Mouse (Mus musculus) stomach, embryonic 14.5 days (tissue): ENCODE measurements at regions not wholly inside any gene's neighbourhood (a gene's known extent, or its start where the extent isn't known, plus 50 kb on each side); places are given as distances from the start of the nearest gene placed in this dataset.

Source experiments
- ATAC-seq: fragments of 200-750 bp; cut with Nextera tagmentation; 2 replicates; pipeline ENCODE4 v1.8.0; 2017; ENCODE audit warnings: low read depth, moderate TSS enrichment; ENCODE audit not compliant: insufficient number of reproducible peaks, insufficient read depth, low FRiP score
- H3K27ac ChIP-seq: fragments of 300-500 bp; sonication (generic); 2 replicates; pipeline ENCODE4 v1.5.1; 2014; ENCODE audit warnings: mild to moderate bottlenecking, low read length, moderate library complexity, mixed read lengths
- H3K27me3 ChIP-seq: fragments of 300-500 bp; sonication (generic); 2 replicates; pipeline ENCODE4 v1.6.1; 2014; ENCODE audit warnings: low read length, control low read depth, mixed read lengths; ENCODE audit not compliant: control insufficient read depth, insufficient read depth
- H3K36me3 ChIP-seq: fragments of 300-500 bp; sonication (generic); 2 replicates; pipeline ENCODE4 v1.6.1; 2014; ENCODE audit warnings: mild to moderate bottlenecking, control low read depth, low read length, moderate library complexity, mixed read lengths; ENCODE audit not compliant: control insufficient read depth, insufficient read depth
- H3K4me1 ChIP-seq: fragments of 300-500 bp; sonication (generic); 2 replicates; pipeline ENCODE4 v1.6.1; 2014; ENCODE audit warnings: low read length, control low read depth, mixed read lengths; ENCODE audit not compliant: control insufficient read depth, insufficient read depth
- H3K4me2 ChIP-seq: fragments of 300-500 bp; sonication (generic); replicated peaks from 2 replicates; pipeline ENCODE4 v1.6.1; 2014; ENCODE audit warnings: low read depth, low read length, control low read depth
- H3K4me3 ChIP-seq: fragments of 300-500 bp; sonication (generic); 2 replicates; pipeline ENCODE4 v1.5.1; 2014; ENCODE audit warnings: low read depth, low read length, control low read depth
- H3K9ac ChIP-seq: fragments of 300-500 bp; sonication (generic); replicated peaks from 2 replicates; pipeline ENCODE4 v1.6.1; 2014; ENCODE audit warnings: low read depth, mild to moderate bottlenecking, control low read depth, low read length, moderate library complexity, mixed read lengths
- H3K9me3 ChIP-seq: fragments of 300-500 bp; sonication (generic); 2 replicates; pipeline ENCODE4 v1.6.1; 2016; ENCODE audit warnings: low read depth, low read length, control low read depth; ENCODE audit not compliant: control insufficient read depth
- WGBS: fragments of 180-500 bp; shearing (Covaris S2); extraction: QIAGEN DNeasy Blood & Tissue Kit; methylation state at CpG from one replicate; pipeline ENCODE4 v1.1.7; 2014; 5-methylcytosine and 5-hydroxymethylcytosine counted together

- H3K9me3 ChIP-seq: no peaks in the 10 kb centered on the region
- WGBS: 51% methylated on average over 6 of the region's 6 CpGs
- no peak overlapping the region for H3K9ac ChIP-seq
- H3K27ac ChIP-seq: no peak overlapping the region
- H3K4me1 ChIP-seq: no peaks in the 10 kb centered on the region
- no peaks in the 10 kb centered on the region for H3K27me3 ChIP-seq
- no peak overlapping the region for H3K4me2 ChIP-seq
- no peak for ATAC-seq
- no peak overlapping the region for H3K4me3 ChIP-seq
- H3K36me3 ChIP-seq: no peaks in the 10 kb centered on the region
Measured at GRCm38 (mm10) chr10:95091086-95091485, 146.5 kb upstream of the Plxnc1 start.

GRCm38 (mm10) chr10:95090641-95091040 is 146.0 kb upstream of the Plxnc1 start:
- Histone ChIP-seq H3K27ac (no peak overlapping the region), H3K9me3 (no peaks in the 10 kb centered on the region), H3K36me3 (no peaks in the 10 kb centered on the region), H3K4me3 (no peak overlapping the region), H3K27me3 (no peaks in the 10 kb centered on the region), H3K9ac (no peak overlapping the region), H3K4me1 (no peaks in the 10 kb centered on the region), H3K4me2 (no peak overlapping the region)
- 81% methylated on average over 4 of the region's 4 CpGs for WGBS
- no peak for ATAC-seq

- ATAC-seq: no peak
- H3K27me3 ChIP-seq: no peaks in the 10 kb centered on the region
- H3K9me3 ChIP-seq: no peaks in the 10 kb centered on the region
- H3K4me2 ChIP-seq: no peak overlapping the region
- no peak overlapping the region for H3K27ac ChIP-seq
- H3K4me1 ChIP-seq: no peaks in the 10 kb centered on the region
- WGBS: 86% methylated on average over 9 of the region's 9 CpGs
- H3K9ac ChIP-seq: no peak overlapping the region
- H3K4me3 ChIP-seq: no peak overlapping the region
- H3K36me3 ChIP-seq: no peaks in the 10 kb centered on the region
Measured at GRCm38 (mm10) chr10:95090035-95090434, 145.4 kb upstream of the Plxnc1 start.

GRCm38 (mm10) chr10:95087864-95088570 is 143.4 kb upstream of the Plxnc1 start:
- H3K4me3 ChIP-seq: no peak overlapping the region
- no peaks in the 10 kb centered on the region for H3K36me3 ChIP-seq
- H3K9ac ChIP-seq: no peak overlapping the region
- H3K9me3 ChIP-seq: no peaks in the 10 kb centered on the region
- WGBS: 33% methylated on average over 13 of the region's 13 CpGs
- no peak overlapping the region for H3K4me2 ChIP-seq
- H3K4me1 ChIP-seq: 0 out of 2 replicates have a peak, but pooled peaks cover 3% of the 10 kb centered on the region
- H3K27me3 ChIP-seq: no peaks in the 10 kb centered on the region
- peak; percentile 47; the same call in 1 of the 2 replicates for ATAC-seq
- no peak overlapping the region for H3K27ac ChIP-seq

GRCm38 (mm10) chr10:95086755-95087154 is 142.1 kb upstream of the Plxnc1 start:
- no peak overlapping the region for H3K9ac ChIP-seq
- no peak overlapping the region for H3K4me3 ChIP-seq
- no peak overlapping the region for H3K27ac ChIP-seq
- no peaks in the 10 kb centered on the region for H3K27me3 ChIP-seq
- no peak overlapping the region for H3K4me2 ChIP-seq
- H3K4me1 ChIP-seq: 0 out of 2 replicates have a peak, but pooled peaks cover 3% of the 10 kb centered on the region
- 36% methylated on average over 4 of the region's 4 CpGs for whole genome bisulfite sequencing
- ATAC-seq: no peak
- H3K36me3 ChIP-seq: no peaks in the 10 kb centered on the region
- H3K9me3 ChIP-seq: no peaks in the 10 kb centered on the region

GRCm38 (mm10) chr10:95085688-95086268 is 141.1 kb upstream of the Plxnc1 start:
- no peak overlapping the region for H3K4me3 ChIP-seq
- H3K9me3 ChIP-seq: no peaks in the 10 kb centered on the region
- H3K36me3 ChIP-seq: no peaks in the 10 kb centered on the region
- WGBS: 78% methylated on average over 8 of the region's 8 CpGs
- no peaks in the 10 kb centered on the region for H3K27me3 ChIP-seq
- H3K27ac ChIP-seq: no peak overlapping the region
- no peak for ATAC-seq
- no peak overlapping the region for H3K4me2 ChIP-seq
- H3K9ac ChIP-seq: no peak overlapping the region
- 0 out of 2 replicates have a peak, but pooled peaks cover 3% of the 10 kb centered on the region for H3K4me1 ChIP-seq

GRCm38 (mm10) chr10:95083341-95084148 is 138.9 kb upstream of the Plxnc1 start:
- no peak overlapping the region for H3K9ac ChIP-seq
- H3K9me3 ChIP-seq: no peaks in the 10 kb centered on the region
- no peaks in the 10 kb centered on the region for H3K36me3 ChIP-seq
- 46% methylated on average over 14 of the region's 14 CpGs for WGBS
- no peak overlapping the region for H3K4me2 ChIP-seq
- ATAC-seq: peak; percentile 69; the same call in 1 of the 2 replicates
- H3K4me1 ChIP-seq: 0 out of 2 replicates have a peak, but pooled peaks cover 3% of the 10 kb centered on the region
- H3K27ac ChIP-seq: peak overlapping the region; percentile 15; the same call in 1 of the 2 replicates
- no peak overlapping the region for H3K4me3 ChIP-seq
- H3K27me3 ChIP-seq: no peaks in the 10 kb centered on the region

GRCm38 (mm10) chr10:95082634-95083033 is 138.0 kb upstream of the Plxnc1 start:
- no peaks in the 10 kb centered on the region for H3K27me3 ChIP-seq
- no peak overlapping the region for H3K9ac ChIP-seq
- no peaks in the 10 kb centered on the region for H3K36me3 ChIP-seq
- no peak overlapping the region for H3K27ac ChIP-seq
- ATAC-seq: no peak
- H3K9me3 ChIP-seq: no peaks in the 10 kb centered on the region
- H3K4me2 ChIP-seq: no peak overlapping the region
- H3K4me3 ChIP-seq: no peak overlapping the region
- 91% methylated on average over 5 of the region's 5 CpGs for WGBS
- 0 out of 2 replicates have a peak, but pooled peaks cover 3% of the 10 kb centered on the region for H3K4me1 ChIP-seq
